Mouse (Mus musculus) adipocyte (in vitro differentiated cells): ENCODE measurements around the gene Clcn1.

ENCODE experiments used
- DNase-seq: peaks from one replicate; pipeline ENCODE4 v3.0.0-alpha.2; 2016; ENCODE audit warnings: low spot score

Gene Clcn1

DNA sequence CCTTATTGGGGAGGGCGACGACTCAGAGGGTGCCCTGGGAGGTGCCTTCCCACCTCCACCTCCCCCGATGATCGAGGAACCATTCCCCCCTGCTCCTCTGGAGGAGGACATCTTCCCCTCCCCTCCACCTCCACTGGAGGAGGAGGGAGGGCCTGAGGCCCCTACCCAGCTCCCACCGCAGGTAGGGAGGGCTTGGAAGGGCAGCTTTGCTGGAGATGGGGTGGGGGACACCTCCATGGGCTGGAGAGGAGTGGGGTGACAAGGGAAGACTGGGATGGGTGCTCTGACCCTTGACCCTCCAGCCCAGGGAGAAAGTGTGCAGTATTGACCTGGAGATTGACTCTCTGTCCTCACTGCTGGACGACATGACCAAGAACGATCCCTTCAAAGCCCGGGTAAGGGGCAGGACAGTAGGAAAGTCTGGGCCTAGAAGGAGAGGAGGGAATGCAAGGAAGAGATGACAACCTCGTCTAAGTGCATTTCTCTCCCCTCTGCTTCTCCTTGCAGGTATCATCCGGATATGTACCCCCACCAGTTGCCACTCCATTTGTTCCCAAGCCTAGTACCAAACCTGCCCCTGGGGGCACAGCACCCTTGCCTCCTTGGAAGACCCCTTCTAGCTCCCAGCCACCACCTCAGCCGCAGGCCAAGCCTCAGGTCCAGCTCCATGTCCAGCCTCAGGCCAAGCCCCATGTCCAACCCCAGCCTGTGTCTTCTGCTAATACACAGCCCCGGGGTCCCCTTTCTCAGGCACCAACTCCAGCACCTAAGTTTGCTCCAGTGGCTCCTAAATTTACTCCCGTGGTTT is 64.7 kb downstream of the Clcn1 start:
- no peak for DNase-seq

DNA sequence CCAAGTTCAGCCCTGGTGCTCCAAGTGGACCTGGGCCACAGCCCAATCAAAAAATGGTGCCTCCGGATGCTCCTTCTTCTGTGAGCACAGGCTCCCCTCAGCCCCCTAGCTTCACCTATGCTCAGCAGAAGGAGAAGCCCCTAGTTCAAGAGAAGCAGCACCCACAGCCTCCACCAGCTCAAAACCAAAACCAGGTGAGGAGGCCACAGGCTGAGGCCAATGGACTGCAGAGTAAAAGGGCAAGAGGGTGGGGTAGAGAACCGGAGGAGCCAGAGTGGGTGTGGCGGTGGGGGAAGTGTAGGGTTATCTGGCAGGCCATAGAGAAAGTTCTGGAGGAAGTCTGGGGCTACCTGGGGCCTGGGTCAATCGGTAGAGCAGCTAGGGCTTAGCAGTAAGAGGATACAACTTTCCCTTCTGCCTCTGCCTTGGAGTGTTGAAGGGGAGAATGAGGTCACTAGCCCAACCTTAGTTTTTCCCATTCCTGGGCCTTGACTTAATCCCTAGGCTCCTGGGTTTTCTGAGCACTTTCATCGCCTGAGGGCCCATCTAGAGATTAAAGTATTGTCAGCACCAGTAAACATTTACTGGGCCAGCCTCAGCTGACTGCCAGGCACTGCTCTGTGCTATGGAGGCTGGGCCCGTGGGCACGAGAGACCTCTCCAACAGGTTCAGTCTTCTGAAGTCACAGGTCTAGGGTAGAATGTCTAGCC is 65.4 kb downstream of the Clcn1 start:
- DNase-seq, result no peak

DNA sequence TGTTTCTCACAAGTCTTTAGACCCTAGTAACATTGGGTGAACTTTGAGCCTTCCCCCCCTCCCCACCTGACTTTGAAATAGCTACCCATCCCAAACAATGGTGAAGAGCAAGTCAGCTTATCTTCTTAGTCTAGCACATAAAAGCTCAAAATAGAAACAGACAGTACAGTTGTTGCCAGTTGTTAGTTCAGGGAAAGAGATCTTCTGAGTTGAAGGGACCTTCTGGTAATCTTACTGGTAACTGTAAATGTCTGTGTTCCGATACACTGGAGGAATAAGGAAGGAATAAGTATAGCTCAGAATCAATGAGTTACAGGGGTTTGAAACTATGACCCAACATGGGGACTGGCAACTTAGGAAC is 66.0 kb downstream of the Clcn1 start:
- no peak for DNase-seq

DNA sequence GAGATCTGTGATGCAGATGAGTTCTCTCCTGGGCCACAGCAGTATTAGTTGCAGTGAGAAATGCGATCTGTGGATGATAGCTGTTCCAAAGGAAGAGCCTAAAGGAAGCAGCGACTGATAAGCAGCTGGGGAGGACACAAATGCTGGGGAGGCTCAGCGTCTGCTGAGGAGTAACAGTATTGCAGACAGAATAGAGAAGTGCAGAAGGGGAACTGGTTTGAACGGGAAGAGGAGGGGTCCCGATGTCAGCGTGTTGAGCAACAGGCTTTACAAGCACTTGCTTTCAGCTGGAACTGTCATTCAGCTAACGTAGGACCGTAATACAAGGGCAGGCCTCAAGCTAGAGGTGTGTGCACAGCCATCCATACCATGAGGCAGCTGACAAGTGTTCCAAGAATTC is 66.7 kb downstream of the Clcn1 start:
- no peak for DNase-seq

DNA sequence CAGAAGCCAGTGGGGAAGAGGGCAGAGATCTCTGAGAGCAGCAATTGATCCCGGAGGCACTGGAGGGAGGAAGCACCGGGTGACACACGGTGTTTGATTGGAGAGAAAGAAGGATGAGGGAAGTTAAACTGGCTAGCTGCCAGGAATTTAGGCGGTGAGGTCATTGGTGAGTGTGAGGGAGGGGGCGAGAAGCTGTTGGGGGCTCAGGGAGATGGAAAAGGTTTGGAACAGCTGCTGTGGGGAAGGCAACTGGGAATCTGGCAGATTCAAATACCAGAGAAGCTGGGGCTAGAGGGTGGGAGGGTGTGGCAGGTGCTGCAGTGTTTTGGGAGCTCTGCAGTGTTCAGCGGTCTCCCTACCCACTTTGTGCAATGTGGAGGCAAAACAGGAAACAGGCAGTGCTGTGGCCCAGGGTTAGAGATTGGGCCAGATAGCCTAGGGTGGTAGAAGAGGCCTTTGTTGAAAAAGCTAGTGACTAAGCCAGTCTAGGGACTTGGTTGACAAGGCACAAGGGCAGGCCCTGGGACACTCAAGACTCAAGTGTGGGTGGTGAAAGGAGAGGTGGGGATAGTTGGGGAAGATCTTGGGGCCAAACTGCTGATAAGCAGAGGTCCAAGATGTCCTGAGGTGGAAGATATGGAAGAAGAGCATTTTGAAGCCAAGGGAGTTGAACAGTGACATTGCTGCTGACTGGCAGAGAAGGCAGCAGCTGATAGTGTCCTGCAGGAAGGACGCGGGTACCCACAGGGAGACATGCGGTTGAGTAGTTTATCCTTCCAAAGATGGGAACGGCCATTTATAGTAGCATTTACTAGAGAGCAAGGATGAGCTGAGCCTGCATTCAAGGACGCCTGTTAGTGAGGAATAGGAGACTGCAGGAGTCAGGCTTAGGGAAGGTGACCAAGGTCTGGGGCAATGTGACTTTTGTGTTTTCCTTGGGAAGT is 67.9 kb downstream of the Clcn1 start:
- no peak for DNase-seq

DNA sequence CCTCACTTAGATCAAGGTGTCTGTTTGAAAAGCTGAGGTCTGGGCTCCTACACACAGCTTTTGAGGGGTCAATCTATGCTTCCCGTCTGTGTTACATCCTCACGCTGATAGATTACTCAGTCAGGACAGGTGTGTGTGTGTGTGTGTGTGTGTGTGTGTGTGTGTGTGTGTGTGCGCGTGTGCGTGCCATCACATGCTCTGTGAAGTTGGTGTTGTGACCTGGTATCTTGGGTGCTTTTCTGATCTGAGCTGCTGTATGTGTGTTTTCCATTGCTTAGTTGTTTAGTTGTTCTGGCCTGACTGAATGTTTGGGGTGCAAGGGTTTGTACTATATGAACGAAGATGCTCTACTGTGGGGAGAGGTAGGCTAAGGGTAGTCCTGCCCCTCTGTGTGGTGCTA is 68.9 kb downstream of the Clcn1 start:
- DNase-seq, result no peak

DNA sequence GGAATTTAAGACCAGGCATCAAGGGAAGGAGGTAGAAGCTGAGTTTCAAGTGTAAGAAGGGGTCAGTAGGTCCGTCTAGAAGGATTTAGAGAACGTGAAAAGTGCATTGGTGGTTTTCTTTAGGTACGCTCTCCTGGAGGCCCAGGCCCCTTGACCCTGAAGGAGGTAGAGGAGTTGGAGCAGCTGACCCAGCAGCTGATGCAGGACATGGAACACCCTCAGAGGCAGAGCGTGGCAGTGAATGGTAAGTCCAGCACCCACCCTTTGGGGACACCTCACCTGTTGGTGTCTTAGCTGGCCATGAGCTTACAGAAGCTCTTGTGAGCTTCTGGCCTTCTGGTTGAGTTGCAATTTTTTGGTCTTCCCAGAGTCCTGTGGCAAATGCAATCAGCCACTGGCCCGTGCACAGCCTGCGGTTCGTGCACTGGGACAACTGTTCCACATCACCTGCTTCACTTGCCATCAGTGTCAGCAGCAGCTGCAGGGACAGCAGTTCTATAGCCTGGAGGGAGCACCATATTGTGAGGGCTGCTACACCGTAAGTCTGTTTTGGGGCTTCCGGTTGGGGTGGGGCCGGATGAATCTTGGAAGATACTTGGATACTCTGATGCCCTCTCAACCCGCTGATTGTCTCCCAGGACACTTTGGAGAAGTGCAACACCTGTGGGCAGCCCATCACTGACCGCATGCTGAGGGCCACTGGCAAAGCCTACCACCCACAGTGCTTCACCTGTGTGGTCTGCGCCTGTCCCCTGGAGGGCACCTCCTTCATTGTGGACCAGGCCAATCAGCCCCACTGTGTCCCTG is 69.5 kb downstream of the Clcn1 start:
- DNase-seq, result no peak

DNA sequence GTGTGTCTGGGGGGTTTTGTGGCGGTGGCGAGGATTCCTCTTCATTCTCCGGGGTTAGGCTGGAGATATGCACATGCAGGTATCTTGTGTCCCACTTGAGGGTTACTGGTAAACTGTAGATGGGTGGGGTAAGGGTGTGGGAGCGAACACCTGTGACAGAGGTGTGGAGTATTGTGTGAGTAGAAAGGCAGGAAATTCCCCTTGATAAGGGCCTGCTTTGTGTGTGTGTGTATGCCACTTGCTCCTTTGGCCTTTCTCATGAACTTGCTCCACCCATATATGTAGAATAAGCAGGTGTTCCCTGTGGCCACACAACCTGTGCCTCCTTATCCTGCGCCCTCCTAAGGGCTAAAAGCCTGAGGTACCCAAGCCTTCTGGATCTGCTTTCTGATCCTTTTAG is 70.4 kb downstream of the Clcn1 start:
- DNase-seq, result no peak

DNA sequence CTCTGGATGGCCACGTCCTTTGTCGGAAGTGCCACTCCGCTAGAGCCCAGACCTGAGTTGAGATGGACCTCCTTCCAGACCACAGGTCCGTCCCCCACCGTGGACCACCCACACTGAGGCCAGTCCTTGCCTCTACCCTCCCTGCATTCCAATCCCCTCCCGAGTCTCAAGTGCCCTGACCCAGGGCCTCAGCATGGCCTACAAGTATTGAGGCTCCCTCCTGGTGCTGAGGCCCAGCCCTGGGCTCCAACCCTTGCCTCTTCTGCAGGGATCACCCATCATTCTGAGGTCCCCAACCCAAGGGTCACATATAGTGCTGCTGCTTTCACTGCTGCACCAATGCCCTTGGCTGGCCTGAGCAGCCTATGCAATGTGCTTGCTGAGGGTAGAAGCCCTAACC is 71.4 kb downstream of the Clcn1 start:
- no peak for DNase-seq

DNA sequence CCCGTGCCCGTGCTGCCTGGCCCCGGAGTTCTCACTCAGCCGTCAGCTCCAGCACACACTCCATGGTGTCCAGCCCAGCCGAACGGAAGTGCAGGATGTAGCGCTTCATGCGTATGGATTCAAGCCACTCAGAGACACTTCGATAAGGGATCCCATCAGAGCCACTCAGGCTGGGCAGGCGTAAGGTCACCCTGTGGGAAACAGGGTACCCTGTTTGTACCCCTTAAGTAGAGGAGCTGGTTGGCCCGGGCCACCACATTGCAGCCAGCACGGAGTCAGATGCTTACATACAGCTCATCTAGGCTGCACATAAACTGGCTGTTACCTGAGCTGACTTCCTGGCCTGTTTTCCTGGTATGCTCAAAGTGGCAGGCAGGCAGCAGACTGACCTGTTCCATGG is 72.4 kb downstream of the Clcn1 start:
- DNase-seq, result no peak

DNA sequence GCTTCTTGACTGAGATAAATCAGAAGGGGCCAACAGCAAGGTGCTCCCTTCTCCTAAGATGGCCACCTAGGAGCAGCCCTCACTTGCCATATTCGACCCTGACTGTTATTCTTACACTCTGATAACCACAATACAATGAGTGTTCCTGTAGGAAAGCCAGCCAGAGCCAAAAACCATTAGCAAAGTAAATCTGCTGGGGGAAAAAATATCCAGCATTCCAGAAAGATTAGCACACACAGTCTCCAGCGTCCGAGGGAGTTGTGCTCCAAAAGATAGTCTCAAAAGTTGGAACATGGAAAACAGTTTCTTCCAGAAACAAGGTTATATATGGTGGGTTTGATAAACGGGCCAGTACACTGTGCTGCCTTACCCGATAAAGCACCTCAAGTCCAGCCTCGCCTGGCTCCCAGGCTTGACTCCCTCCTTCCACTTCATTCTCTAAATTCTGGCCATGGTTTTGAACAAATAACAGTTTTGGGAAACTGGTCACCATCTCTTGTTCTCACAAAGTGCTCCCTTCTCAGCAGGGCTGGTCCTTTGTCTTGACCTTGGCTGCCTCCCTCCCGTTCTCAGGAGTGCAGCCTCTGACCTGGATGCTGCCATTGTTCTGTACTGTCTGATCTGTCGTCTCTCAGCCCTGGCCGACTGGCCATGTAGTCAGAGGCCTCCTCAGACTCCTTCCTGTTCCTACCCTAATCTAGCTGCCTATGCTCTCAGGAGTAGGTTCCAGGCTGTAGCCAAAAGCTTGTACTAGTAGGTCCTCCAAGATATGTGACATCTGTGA is 73.1 kb downstream of the Clcn1 start:
- no peak for DNase-seq

DNA sequence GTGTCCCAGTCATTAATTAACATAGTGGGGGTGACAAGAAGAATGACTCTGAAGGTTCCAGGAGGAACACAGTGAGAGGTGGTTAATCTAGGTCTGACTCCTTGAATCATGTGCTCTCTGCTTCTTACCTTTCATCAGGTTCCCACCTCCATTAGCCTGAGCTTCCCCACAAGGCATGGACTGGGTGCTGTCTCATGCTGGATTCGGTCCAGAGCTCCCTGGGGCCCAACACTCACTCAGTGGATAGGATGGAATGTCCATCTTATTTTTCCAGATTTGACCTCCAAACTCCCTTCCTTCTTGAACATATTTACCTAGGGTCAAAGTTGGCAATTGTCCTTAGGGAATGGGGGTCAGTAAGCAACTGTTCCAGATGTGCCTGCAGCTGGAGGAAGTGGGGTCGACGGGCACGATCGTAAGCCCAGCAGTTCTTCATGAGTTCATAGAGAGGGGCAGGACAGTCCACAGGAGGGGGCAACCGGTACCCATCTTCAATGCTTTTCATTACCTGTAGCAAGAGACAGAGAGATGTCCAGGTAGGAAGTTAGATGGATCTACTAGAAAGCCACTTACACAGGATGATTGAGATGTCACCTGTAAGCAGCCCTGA is 73.9 kb downstream of the Clcn1 start:
- DNase-seq, result no peak

DNA sequence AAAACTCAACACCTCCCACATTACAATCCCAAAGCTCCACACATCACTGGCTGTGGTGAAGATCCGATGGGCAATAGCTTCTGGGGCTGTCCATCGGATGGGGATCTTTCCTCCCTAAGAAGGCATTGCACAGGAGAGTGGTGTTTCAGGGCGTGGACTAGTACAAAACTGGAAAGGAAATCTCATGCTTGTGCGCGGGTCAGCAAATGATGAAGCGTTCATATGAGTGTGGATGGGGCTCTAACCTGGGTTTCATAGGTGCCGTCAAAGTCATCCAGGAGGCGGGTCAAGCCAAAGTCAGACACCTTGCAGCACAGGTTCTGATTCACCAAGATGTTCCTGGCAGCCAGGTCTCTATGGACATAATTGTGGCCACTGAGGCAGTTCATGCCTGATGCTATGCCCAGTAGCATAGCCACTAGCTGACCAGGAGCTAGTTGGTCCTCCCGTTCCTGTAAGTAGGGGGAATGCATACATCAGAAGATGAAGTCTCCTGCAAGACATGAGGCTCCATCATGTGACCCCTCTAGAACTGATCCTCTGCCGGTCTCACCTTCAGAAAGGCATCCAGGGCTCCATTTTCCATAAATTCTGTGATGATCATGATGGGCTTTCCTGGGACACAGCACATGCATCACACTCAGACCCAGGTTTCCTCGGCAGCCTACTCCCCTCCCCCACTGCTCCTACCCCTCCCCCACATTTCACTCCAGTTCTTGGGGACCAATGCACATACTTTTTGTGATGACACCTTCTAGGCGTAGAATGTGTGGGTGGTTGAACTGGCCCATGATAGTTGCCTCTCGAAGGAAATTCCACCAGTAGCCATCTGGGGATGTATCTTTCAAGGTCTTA is 74.8 kb downstream of the Clcn1 start:
- DNase-seq, result no peak

DNA sequence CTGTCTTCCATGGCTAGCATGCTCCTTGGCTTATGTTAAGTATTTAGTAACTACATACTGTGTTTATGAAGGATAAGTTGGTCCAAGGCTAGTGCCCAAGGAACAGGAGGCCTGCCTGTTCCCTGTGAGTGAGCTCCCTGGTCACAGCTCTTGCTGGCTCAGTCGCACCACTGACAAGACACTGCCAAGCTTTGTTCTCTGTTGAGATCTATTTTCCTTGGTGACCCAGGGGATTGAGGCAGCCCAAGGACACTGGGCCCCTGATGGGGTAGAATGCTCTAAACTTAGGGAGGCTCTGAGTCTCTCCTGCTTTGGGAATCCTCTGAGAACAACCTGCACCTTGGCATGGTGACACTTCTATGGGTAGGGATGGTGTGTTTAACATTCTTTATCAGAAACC is 75.6 kb downstream of the Clcn1 start:
- no peak for DNase-seq

DNA sequence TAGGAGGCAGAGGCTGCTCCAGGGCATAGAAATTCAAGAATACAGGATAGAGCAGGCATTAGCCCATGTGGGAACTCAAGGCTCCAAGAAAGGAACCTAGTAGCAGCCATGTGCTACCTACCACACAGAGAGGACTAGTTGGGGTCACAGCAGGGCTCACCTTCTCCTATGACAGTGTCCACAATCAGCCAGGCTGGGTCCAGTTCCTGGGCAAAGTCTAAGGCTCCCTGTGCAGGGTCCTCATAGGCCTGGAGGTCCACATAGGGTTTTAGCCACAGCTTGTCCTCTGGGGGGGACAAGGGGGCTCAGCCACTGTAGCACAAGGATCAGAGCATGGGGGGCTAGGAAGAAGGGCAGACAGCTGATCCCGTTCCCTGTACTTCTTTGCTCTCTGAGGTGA is 76.0 kb downstream of the Clcn1 start:
- DNase-seq, result no peak

DNA sequence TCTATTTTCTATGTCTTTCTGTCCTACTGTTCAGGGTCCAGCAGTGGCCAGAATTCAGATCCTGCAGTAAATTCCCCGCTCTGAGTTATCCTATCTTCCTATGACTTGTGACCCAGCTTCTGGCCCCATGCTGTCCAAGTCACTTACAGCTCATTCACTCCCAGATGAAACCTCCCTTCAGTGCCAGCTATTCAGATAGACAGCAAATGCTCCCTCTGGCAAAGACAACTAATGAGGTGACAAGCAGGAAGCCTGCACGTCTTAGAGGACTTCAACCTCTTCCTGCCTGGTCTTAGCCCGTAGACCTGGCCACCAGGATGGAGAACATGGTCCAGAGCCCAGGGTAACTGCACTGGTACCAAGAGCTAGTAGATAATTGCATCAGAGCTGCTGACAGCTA is 76.5 kb downstream of the Clcn1 start:
- DNase-seq, result peak; percentile 66

DNA sequence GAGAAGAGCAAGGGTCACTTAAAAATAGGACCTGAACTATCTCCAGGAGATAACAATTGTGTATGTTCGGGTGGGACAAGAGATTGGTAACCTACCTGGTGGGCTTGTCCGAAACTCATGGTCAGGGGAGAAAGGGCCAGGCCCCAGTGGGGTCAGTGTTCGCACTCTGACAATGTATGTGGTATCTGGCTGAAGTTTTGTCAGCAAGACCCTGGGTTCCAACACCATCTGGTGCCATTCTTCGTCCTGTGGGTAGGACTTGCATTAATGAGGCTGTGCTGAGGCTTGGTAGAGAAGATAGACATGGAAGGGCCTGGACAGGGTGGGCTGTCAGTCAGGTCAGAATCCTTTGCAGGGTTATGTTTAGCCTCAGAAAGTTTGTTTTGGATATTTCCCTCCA is 77.6 kb downstream of the Clcn1 start:
- DNase-seq, result no peak

DNA sequence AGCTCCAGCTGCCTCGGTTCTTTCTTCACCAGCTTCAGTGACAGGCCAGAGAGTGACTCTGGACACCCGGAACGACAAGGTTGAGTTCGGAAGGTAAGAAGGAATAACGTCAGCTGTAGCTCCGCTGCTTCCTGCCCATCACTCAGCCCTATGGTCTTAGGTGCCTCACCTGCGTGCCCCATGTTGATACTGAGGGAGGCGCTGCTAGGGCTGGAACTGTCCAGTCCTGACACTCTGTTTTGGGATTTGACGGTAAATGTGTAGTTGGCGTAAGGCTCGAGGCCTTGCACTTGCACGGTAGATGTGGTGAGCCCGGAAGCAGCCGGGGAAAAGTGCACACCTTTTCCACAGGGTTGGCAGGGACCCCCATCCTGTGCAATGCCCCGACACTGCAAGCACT is 78.1 kb downstream of the Clcn1 start:
- no peak for DNase-seq

DNA sequence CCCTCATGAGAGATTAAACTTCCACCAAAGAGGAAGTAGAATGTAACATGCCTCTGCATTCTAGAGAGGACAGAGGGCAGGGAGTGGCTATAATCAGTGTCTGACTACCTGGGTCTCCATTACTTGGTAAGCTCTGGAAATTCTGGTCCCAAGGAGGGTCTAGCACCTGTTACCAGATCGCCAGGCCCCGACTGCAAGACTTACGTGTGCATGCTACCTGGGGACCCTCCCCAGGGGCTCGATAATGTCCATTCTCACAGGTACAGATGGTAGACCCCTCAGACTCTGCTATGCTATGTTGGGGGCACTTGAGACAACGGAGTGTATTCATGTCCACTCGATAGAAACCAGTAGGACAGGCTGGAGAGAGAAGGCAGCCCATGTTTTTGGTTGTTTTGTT is 78.7 kb downstream of the Clcn1 start:
- DNase-seq, result no peak
